Mouse (Mus musculus) C2C12 (cell line): ENCODE measurements at regions not wholly inside any gene's neighbourhood (a gene's known extent, or its start where the extent isn't known, plus 50 kb on each side); places are given as distances from the start of the nearest gene placed in this dataset.

Source experiments
- CEBPB ChIP-seq: IDR thresholded peaks from one replicate; pipeline ENCODE4 v1.6.1; 2011; ENCODE audit warnings: low read depth, mild to moderate bottlenecking, control low read depth, moderate library complexity
- CTCF ChIP-seq: IDR thresholded peaks from one replicate; pipeline ENCODE4 v1.5.1; 2011; ENCODE audit not compliant: control insufficient read depth, insufficient read depth, insufficient read length
- MAX ChIP-seq: IDR thresholded peaks from one replicate; pipeline ENCODE4 v1.6.1; 2011; ENCODE audit warnings: mild to moderate bottlenecking, control low read depth
- USF1 ChIP-seq: IDR thresholded peaks from one replicate; pipeline ENCODE4 v1.6.1; 2011; ENCODE audit warnings: low read depth, mild to moderate bottlenecking, control low read depth, moderate library complexity

GRCm38 (mm10) chr11:19257549-19257948 is 238.8 kb upstream of the Meis1 start:
- TF ChIP-seq CTCF: no peak
- TF ChIP-seq CEBPB: no peak
- TF ChIP-seq MAX: no peak
- TF ChIP-seq USF1: no peak
